Mouse (Mus musculus) lung, postnatal 36 days (tissue): Measurements from ENCODE around the gene Dhx34.

Source experiments
- DNase-seq: peaks from one replicate; pipeline ENCODE4 v3.0.0; 2022; ENCODE audit warnings: mixed read lengths

The Dhx34 gene

GRCm38 (mm10) chr7:16160702-16161101, 61.1 kb downstream of the Dhx34 start:
- DNase-seq: peak; percentile 50

GRCm38 (mm10) chr7:16158735-16159134, 63.1 kb downstream of the Dhx34 start:
- no peak for DNase-seq

- DNase-seq: no peak
These were observed 65.6 kb downstream of the Dhx34 start for GRCm38 (mm10) chr7:16156105-16156714.

- peak; percentile 9 for DNase-seq
These were observed 66.5 kb downstream of the Dhx34 start for GRCm38 (mm10) chr7:16155132-16155872.

- DNase-seq: peak; percentile 48
These were observed 68.3 kb downstream of the Dhx34 start for GRCm38 (mm10) chr7:16153522-16153921.

GRCm38 (mm10) chr7:16150191-16151145, 71.4 kb downstream of the Dhx34 start:
- DNase-seq: no peak

- DNase-seq: peak; percentile 40
These were observed 72.6 kb downstream of the Dhx34 start for GRCm38 (mm10) chr7:16149241-16149640.

- DNase-seq: peak; percentile 61
These were observed 74.2 kb downstream of the Dhx34 start for GRCm38 (mm10) chr7:16147643-16148042.
